Mouse (Mus musculus): ENCODE data around the gene Dbt. TPM values are rescaled to one million over a fixed set of nuclear protein-coding genes. Genes with fewer than 3 reads are reported as not detected.

Gene Dbt
- polyA plus RNA-seq (2015; fragmentation: Nextera tagmentation; extraction: Ambion mirVana), result 18.1 and 20.8 TPM in 2 replicates

DNA sequence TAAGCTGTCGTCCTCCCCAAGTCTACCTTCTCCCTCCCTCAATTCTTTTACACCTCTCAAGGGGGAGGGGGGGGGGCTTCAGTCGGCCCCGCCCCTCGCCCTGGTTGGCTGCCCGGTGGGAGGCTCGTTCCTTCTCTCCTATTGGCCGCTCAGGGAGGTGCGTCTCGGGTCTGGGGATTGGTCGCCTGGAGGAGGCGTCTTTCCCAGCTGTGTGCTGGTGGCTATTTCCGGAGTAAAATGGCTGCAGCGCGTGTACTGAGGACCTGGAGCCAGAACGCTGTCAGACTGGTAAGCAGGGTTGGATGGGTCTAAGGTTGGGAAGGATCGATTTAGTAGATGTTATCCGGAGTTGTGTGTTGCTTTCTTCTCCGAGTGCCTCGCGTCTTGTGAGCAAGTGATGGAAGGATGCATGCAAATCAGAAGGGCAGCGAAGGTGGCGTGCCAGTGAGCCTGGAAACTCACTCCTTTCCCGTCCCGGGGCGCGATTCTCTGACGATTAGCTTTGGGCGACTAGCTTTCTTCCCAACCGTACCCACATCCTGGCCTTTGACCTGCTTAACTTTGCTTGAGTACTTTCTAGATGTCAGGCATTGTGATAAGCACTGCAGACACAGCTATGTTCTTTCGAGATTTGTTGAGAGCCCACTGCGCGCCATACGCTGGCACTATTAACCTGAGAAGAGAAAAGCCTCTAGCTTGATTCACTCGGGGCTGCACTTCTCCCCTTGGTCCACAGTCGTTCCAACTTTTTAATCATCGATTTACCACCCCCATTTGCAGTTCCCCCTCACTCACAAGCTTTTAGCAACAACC lies at the start of gene Dbt:
Dbt (plus strand) TSS at position 167 of the 813 bp plus-strand sequence.
- Histone ChIP-seq H3K4me2 (replicated peaks) (peak within 1 kb of the TSS; percentile 74), H3K27ac (no peak within 1 kb of the TSS), H3K4me3 (replicated peaks) (peak within 1 kb of the TSS; percentile 54), H3K4me1 (replicated peaks) (peaks cover 11% of the 10 kb centered on the region; the same call in 1 of the 2 replicates), H3K9me3 (no peaks in the 10 kb centered on the region), H3K36me3 (no peaks in the 10 kb centered on the region), H3K27me3 (replicated peaks) (no peaks in the 10 kb centered on the region), H3K9ac (peak within 1 kb of the TSS; percentile 53)
- ATAC-seq, result peak; percentile 95
- WGBS, result 1% methylated on average over 36 of the region's 36 CpGs

GRCm38 (mm10) chr3:116464318-116464717 lies 48.6 kb upstream of the Dbt start:
- H3K4me1 ChIP-seq (replicated peaks), result no peaks in the 10 kb centered on the region
- no peaks in the 10 kb centered on the region for H3K9me3 ChIP-seq
- H3K27me3 ChIP-seq (replicated peaks), result no peaks in the 10 kb centered on the region
- ATAC-seq, result no peak
- no peak overlapping the region for H3K4me3 ChIP-seq (replicated peaks)
- H3K9ac ChIP-seq, result no peak overlapping the region
- no peak overlapping the region for H3K4me2 ChIP-seq (replicated peaks)
- no peak overlapping the region for H3K27ac ChIP-seq
- 46% methylated on average over 2 of the region's 2 CpGs for WGBS
- H3K36me3 ChIP-seq, result no peaks in the 10 kb centered on the region

DNA sequence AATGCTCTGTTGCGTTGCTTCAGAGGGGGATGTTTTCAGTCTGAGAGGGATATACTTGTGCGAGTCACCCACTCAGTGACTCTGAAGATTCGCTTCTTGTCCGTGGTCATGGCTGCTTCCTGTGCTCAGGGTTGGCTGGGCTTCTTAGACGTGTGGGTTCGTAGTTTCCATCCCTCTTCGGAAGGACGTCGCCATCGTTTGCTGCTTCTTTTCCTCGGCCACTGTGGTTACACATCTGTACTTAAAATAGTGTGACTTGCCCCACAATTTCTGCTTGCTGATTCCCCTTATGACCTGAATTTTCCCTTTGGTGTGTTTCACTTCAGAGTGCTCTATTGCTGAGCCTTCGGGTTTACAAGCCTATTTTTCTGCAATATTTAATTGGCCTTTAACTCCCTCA lies 47.2 kb upstream of the Dbt start:
- Histone ChIP-seq H3K9me3 (no peaks in the 10 kb centered on the region), H3K4me2 (replicated peaks) (no peak overlapping the region), H3K27ac (no peak overlapping the region), H3K36me3 (no peaks in the 10 kb centered on the region), H3K4me1 (replicated peaks) (no peaks in the 10 kb centered on the region), H3K9ac (no peak overlapping the region), H3K27me3 (replicated peaks) (no peaks in the 10 kb centered on the region), H3K4me3 (replicated peaks) (no peak overlapping the region)
- WGBS, result 85% methylated on average over 12 of the region's 12 CpGs
- no peak for ATAC-seq

DNA sequence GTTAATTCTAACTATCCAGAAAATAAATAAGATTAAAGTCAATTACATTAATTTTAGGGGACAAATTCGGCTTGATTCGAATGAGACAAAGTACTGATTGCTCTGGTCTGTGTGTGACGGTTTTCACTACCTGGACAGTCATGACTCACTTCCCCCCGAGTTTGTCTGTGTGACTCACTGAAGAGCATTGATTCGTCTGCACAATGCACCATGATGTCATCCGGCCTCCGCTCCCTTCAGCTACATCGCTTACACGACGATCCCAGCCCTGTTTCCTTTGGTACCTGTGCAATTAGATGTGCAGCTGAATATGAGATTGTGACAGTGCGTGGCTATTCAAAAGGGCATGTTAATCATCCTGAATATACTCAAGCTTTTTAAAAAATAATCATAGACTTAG lies 38.3 kb upstream of the Dbt start:
- Histone ChIP-seq H3K4me1 (replicated peaks) (no peaks in the 10 kb centered on the region), H3K27ac (no peak overlapping the region), H3K36me3 (no peaks in the 10 kb centered on the region), H3K4me2 (replicated peaks) (no peak overlapping the region), H3K4me3 (replicated peaks) (no peak overlapping the region), H3K9me3 (no peaks in the 10 kb centered on the region), H3K9ac (no peak overlapping the region), H3K27me3 (replicated peaks) (no peaks in the 10 kb centered on the region)
- ATAC-seq, result no peak
- WGBS, result 69% methylated on average over 11 of the region's 11 CpGs

DNA sequence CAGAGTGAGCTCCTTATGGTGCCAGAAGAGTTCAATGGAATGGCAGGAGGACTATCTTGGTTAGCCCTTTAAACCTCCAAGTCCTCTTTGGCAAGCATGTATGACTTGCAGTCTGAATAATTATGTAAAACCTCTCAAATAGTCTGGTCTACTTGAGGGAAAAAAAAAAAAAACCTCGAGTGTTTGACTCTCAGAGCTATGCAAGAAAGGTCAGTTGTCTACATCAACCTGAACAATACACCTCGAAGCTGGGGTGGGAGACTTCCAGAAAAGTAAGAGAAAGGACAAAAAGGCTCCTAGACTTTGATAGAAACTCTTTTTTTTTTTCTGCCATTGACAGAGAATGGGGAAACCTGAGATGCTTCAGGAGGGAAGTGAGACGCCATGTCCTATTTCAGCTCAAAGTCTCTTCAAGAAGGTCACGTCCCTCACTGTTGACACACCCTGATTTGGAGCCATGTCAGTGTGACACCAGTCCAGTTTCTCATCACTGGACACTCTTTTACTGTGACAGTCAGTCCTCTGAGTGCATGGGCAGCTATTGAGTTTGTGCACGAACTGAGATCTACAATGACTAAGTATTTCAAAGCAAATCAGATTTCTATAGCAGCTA lies 36.1 kb upstream of the Dbt start:
- H3K27me3 ChIP-seq (replicated peaks), result no peaks in the 10 kb centered on the region
- H3K4me1 ChIP-seq (replicated peaks), result no peaks in the 10 kb centered on the region
- no peak overlapping the region for H3K9ac ChIP-seq
- H3K4me2 ChIP-seq (replicated peaks), result no peak overlapping the region
- H3K36me3 ChIP-seq, result no peaks in the 10 kb centered on the region
- ATAC-seq, result no peak
- no peak overlapping the region for H3K27ac ChIP-seq
- WGBS, result 66% methylated on average over 5 of the region's 5 CpGs
- H3K9me3 ChIP-seq, result no peaks in the 10 kb centered on the region
- H3K4me3 ChIP-seq (replicated peaks), result no peak overlapping the region

GRCm38 (mm10) chr3:116477351-116477750 lies 35.5 kb upstream of the Dbt start:
- ATAC-seq, result no peak
- Histone ChIP-seq H3K27ac (no peak overlapping the region), H3K9me3 (no peaks in the 10 kb centered on the region), H3K9ac (no peak overlapping the region), H3K4me3 (replicated peaks) (no peak overlapping the region), H3K36me3 (no peaks in the 10 kb centered on the region), H3K27me3 (replicated peaks) (no peaks in the 10 kb centered on the region), H3K4me2 (replicated peaks) (no peak overlapping the region), H3K4me1 (replicated peaks) (no peaks in the 10 kb centered on the region)
- WGBS, result 78% methylated on average over 7 of the region's 7 CpGs

DNA sequence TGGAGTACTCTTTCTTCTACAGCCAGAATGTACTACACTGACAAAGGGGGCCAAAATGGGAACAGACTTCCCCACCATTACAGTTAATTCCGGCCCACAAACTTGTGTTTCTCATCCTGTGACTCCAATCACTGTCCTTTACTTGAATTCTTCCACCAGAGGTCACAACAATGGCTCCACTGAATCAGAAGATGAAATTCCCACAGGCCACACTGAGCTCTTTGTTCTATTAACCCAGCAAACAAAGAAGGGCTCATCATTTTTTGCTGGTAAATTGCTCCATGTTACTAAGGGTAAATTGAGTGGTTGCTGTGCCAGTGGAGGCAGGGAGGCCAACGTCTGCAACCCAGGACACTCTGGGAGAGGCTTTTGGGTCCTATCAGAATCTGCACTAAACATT lies 32.8 kb upstream of the Dbt start:
- H3K9ac ChIP-seq, result no peak overlapping the region
- H3K9me3 ChIP-seq, result no peaks in the 10 kb centered on the region
- no peak for ATAC-seq
- no peak overlapping the region for H3K4me2 ChIP-seq (replicated peaks)
- H3K27ac ChIP-seq, result 0 out of 2 replicates have a peak overlapping the region, but pooled peaks have one; percentile 6
- no peaks in the 10 kb centered on the region for H3K27me3 ChIP-seq (replicated peaks)
- no peaks in the 10 kb centered on the region for H3K4me1 ChIP-seq (replicated peaks)
- no peaks in the 10 kb centered on the region for H3K36me3 ChIP-seq
- H3K4me3 ChIP-seq (replicated peaks), result no peak overlapping the region
- WGBS, result 72% methylated on average over 2 of the region's 2 CpGs

DNA sequence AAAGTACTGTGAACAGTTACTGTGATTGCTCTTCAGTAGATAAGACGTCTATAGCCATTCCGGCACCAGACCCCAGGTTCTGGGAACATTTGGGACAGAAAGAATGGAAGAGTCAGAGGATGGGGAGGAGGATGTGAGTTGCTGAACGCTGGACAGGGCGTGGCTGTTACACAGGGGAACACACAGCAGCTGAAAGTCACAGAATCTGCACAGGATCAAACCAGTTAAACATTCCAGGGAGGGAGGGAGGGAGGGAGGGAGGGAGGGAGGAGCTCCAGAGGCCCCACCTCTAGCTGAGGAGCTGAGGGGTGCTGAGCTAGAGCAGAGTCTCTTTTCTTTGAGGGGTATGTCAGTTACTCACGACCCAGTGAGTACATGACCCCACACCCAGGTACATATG lies 31.9 kb upstream of the Dbt start:
- Histone ChIP-seq H3K9ac (no peak overlapping the region), H3K4me3 (replicated peaks) (no peak overlapping the region), H3K9me3 (no peaks in the 10 kb centered on the region), H3K4me1 (replicated peaks) (no peaks in the 10 kb centered on the region), H3K4me2 (replicated peaks) (no peak overlapping the region), H3K27me3 (replicated peaks) (no peaks in the 10 kb centered on the region), H3K36me3 (no peaks in the 10 kb centered on the region), H3K27ac (no peak overlapping the region)
- peak; percentile 69 for ATAC-seq
- WGBS, result 30% methylated on average over 5 of the region's 5 CpGs

- Histone ChIP-seq H3K4me1 (replicated peaks) (no peaks in the 10 kb centered on the region), H3K9ac (no peak overlapping the region), H3K9me3 (no peaks in the 10 kb centered on the region), H3K27me3 (replicated peaks) (no peaks in the 10 kb centered on the region), H3K27ac (no peak overlapping the region), H3K36me3 (0 out of 2 replicates have a peak, but pooled peaks cover 4% of the 10 kb centered on the region), H3K4me3 (replicated peaks) (no peak overlapping the region), H3K4me2 (replicated peaks) (no peak overlapping the region)
- ATAC-seq, result no peak
- 78% methylated on average over 3 of the region's 3 CpGs for WGBS
Measured at GRCm38 (mm10) chr3:116482724-116483123, 30.1 kb upstream of the Dbt start.

DNA sequence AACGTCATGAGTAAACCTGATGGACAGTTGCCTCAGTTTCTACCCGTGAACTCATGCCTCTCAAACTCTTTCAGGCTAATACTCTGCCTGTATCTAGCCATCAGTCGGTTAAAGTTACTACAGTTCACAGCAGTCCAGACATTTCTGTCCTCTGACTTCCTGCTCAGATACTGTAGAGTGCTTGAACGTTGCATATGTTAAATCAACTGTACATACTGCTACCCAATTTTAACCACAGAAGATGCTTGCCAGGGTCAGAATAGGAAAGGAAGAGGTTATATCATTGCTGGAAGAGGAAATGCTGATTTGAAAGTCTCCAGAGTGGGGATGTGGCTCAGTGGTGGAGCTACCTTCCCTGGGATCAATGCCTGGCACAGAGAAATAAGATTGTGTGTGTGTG lies 29.6 kb upstream of the Dbt start:
- no peak for ATAC-seq
- no peak overlapping the region for H3K9ac ChIP-seq
- H3K36me3 ChIP-seq, result peaks cover 9% of the 10 kb centered on the region; the same call in 1 of the 2 replicates
- H3K9me3 ChIP-seq, result no peaks in the 10 kb centered on the region
- H3K27me3 ChIP-seq (replicated peaks), result no peaks in the 10 kb centered on the region
- no peak overlapping the region for H3K27ac ChIP-seq
- H3K4me2 ChIP-seq (replicated peaks), result no peak overlapping the region
- WGBS, result 80% methylated on average over 4 of the region's 4 CpGs
- no peak overlapping the region for H3K4me3 ChIP-seq (replicated peaks)
- no peaks in the 10 kb centered on the region for H3K4me1 ChIP-seq (replicated peaks)

DNA sequence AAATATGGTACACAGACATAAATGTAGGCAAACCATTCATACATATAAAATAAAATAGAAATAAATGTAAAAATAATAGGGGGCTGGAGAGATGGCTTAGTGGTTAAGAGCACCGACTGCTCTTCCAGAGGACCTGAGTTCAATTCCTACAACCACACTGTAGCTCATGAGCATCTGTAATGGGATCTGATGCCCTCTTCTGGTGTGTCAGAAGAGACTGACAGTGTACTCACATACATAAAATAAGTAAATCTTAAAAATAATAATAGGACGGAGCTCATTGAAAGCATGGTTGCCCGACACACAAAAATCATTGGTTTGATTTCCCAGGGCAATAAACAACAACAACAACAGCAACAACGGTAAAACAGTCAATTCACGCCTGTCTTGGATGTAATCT lies 21.9 kb upstream of the Dbt start:
- Histone ChIP-seq H3K27me3 (replicated peaks) (no peaks in the 10 kb centered on the region), H3K4me2 (replicated peaks) (no peak overlapping the region), H3K36me3 (peaks cover 27% of the 10 kb centered on the region), H3K27ac (no peak overlapping the region), H3K4me1 (replicated peaks) (no peaks in the 10 kb centered on the region), H3K9ac (no peak overlapping the region), H3K9me3 (no peaks in the 10 kb centered on the region), H3K4me3 (replicated peaks) (no peak overlapping the region)
- ATAC-seq, result no peak
- WGBS, result 87% methylated on average over 5 of the region's 5 CpGs

GRCm38 (mm10) chr3:116491923-116492454 lies 20.9 kb upstream of the Dbt start:
- H3K27me3 ChIP-seq (replicated peaks), result no peaks in the 10 kb centered on the region
- WGBS, result 69% methylated on average over 1 of the region's 1 CpGs
- peaks cover 27% of the 10 kb centered on the region for H3K36me3 ChIP-seq
- peak; percentile 79 for ATAC-seq
- no peak overlapping the region for H3K9ac ChIP-seq
- H3K4me1 ChIP-seq (replicated peaks), result no peaks in the 10 kb centered on the region
- no peak overlapping the region for H3K4me3 ChIP-seq (replicated peaks)
- no peaks in the 10 kb centered on the region for H3K9me3 ChIP-seq
- no peak overlapping the region for H3K4me2 ChIP-seq (replicated peaks)
- H3K27ac ChIP-seq, result no peak overlapping the region

All from intestine, embryonic 15.5 days (tissue).